Mouse (Mus musculus): ENCODE results near the gene Gm28374. TPM values are rescaled to one million over a fixed set of nuclear protein-coding genes. Genes with fewer than 3 reads are reported as not detected.

Gm28374 gene
- 0.34 and 0.72 TPM in 2 replicates for polyA plus RNA-seq (2012; rRNA removed)

DNA sequence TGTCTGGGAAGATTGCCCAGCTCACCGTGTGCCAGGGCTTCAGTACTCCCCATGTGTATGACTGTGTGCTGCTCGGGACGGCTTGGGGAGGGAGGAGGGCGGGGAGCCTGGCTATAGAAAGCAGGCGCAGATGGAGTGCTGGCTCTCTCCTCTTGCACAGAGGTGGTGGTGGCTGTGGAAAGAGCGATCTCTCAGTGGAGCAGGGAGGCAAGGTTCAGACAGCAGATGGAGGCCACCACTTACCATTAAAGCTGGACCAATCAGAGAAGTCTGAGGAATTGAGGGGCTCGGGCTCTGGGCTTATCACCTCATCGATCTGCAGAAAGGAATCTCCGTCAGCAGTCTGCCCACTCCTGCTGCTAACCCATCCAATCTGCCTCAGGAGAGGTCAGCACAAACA, at the start of gene Gm28374:
Gene Gm28374, minus strand, starts transcription at position 101 of the 400 bp plus-strand sequence.

DNA sequence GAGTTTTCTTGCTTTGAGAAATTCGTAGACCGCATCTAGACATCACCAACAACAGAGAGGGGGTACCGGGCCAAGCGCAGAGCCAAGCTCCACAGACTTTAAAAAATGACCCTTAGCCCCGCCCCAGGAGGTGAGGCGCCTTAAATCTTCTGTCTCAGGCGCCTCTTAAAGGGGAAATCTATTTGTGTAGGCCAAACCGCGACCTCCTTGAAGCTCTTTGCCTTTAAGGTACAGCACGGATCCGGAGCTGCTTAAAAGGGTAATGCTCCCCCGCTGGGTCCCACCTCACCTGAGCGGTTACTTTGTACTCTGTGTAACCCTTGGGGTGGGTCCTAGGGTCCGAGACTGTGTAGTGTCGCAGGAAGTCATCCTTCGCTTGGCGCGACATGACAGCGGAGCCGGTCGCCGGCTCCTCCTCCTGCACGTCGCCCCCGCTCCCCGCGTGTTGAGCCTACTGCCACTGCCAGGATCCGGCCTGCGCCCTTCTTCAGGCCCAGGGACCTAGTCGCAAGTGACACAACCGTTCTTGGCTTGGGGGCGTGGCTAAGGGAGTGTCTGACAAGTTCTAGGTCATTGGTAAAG, 45.8 kb upstream of the Gm28374 start, which contains the start of gene Snx15:
Gene Snx15, minus strand, starts transcription at position 545 of the 582 bp plus-strand sequence.

DNA sequence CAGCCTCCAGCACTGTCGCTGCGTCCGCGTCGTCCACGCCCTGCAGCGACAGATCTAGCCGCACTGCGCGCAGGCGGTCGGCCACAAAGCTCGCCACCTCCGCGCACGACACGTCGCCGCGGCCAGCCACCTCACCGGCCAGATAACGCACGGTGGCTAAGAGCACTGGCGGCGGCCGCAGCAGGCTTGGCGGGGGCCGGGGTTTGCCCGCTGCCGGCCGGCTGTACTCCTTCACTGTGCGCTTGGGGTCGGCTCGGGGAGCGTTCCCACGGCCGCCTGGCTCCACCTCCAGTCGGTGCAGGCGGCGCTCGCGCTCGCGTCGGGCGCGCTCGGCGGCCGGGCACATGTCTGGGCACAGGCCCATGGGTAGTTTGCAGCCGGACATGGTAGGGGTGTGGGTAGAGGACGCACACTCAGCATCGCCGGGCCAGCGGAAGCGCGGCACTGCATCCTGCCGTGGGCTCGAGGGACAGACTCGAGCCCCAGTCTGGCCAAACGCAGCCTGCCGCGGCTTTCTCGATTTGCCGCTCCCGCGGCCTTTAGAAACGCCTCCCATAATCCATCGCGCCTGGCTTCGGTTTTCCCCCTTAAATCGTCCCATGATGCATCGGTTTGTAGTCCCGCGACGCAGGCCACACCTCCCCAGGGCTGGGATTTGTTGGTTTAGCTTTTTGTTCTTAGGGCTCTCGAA, 36.1 kb upstream of the Gm28374 start, which contains the start of gene Sac3d1:
Gene Sac3d1, minus strand, starts transcription at position 665 of the 691 bp plus-strand sequence.

DNA sequence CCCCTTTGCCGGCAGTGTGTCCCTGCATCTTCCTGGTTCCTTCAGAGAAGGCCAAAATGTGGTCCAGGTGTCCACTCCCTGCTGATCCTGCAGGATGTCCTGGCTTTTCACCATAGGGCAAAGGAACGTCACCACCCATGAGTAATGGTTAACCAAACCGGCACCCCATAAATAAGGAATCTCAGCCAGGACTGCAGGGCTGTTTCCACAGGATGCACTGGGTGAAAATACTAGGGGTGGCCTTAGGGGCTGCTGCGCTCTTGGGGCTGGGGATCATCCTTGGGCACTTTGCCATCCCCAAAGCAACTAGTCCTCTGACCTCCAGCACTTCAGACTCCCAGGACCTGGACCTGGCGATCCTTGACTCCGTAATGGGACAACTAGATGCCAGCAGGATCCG, 23.5 kb upstream of the Gm28374 start, which contains the start of gene Naaladl1:
Gene Naaladl1, plus strand, starts transcription at position 197 of the 400 bp plus-strand sequence.

DNA sequence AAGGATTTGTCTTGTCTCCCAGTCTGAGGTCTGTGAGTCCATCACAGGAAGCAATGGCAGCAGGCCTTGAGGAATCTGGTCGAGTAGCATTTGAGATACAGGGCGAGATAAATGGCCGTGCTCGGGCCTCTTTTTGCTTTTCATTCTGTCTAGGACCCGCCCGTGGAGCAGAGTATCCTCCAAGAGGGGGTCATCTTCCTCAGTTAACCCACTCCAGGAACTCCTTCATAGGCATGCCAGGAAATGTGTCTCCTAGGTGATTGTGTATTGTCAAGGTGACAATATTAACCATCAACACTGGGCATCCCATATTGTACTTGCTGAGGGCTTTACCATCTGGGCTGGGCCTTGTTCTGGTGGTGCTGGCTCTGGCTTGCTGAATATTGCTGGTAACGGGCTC, 12.1 kb upstream of the Gm28374 start, which contains the start of gene AC131692.1:
Gene AC131692.1, plus strand, starts transcription at position 301 of the 400 bp plus-strand sequence.

DNA sequence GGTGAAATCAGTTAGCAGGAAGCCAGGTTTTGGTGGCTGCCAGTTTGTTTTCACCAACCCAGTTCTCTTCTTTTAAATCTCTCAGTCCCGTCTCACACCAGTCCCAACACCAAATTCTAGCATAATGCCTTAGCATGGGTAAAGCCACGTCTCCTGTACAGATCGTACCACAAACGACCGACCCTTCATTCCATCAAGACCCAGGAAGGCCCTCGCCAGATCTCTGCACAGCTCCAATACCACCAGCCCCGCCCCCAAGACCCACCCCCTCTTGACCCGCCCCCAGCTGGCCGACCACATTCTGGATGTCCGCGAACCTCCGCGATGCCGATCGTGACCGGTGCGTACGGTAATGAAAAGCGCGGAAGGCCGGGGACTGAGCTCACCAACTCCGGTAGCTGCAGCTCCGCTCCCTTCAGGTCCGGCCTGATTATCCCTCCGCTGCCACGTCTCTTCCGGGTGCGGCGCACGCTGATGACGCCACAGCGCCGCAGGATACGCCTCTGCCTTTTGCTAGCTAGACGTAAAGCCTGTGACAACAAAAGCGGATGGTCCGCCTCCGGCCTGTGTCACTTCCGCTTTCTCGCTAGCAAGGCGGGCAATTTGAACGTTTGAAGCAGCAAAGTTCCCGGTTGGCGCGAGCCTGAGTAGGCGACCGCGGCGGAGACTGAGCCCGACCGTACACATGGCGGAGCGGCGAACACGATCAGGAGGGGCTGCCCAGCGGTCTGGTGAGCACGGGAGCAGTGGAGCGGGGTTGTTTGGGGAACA, 2.6 kb upstream of the Gm28374 start, which contains the start of the genes Zfpl1 and Cdca5:
Gene Zfpl1, minus strand, starts transcription at position 479 of the 771 bp plus-strand sequence.
Gene Cdca5, plus strand, starts transcription at position 506 of the 771 bp plus-strand sequence.

DNA sequence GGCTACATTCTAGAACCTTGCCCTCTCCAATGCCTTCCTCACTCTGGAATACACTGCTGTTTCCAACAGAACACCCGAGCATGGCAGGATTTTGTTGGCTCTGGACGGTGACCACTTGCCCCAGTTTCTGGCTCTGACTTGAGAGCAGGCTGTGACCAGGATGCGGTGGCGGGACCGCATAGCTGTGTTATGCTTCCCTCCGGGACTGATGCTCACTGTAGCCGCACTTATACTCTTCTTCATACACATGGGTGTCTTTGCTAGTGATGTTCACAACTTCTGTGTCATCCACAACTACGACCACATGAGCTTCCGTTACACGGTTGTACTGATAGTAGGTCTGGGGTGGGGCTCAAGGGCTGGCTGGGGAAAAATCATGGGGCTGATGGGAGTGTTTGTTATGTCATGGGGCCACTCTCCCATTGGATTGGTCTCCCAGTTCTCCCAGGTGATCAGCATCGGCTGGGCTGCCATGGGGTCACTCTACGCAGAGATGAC, 2.0 kb downstream of the Gm28374 start, which contains the start of gene Tmem262:
Gene Tmem262, plus strand, starts transcription at position 51 of the 498 bp plus-strand sequence.

DNA sequence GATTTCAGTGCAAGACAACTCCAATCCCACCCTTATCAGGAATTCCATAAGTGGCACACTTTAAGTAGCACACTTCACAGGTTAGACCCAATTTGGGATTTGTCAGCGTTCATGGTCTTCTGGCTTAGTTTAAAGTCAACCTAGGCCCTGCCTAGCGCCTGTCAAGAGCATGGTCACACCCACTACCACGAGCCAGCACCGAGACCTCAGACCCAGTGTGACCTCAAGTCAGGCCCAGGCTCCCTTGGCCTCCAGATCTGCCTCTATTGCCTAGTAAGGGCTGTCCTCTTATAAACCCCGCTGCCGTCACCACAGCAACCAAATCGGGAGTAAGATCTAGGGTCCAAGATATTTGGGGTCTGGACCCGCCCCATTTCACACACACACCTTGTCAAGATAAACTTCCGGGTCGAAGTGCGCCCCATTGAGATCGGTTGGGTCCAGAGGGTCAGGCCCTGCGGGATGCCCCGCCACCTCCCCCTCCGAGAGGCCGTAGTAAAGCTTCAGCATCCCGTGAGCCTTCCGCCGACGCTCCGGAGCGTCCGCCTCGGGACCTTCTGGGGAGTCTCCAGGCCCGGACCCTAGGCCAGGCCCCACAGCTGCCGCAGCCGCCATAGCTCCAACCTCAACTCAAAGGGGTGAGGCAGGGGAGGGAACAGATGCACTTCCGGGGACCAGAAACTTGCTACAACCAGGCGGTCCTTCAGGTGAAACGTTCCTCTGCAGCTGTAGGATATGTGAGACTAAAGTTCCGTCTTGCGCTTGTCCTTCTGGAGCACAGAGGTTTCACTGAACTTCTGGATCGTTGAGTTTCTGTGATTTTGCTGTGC, 5.3 kb downstream of the Gm28374 start, which contains the start of gene Vps51:
Gene Vps51, minus strand, starts transcription at position 668 of the 830 bp plus-strand sequence.

DNA sequence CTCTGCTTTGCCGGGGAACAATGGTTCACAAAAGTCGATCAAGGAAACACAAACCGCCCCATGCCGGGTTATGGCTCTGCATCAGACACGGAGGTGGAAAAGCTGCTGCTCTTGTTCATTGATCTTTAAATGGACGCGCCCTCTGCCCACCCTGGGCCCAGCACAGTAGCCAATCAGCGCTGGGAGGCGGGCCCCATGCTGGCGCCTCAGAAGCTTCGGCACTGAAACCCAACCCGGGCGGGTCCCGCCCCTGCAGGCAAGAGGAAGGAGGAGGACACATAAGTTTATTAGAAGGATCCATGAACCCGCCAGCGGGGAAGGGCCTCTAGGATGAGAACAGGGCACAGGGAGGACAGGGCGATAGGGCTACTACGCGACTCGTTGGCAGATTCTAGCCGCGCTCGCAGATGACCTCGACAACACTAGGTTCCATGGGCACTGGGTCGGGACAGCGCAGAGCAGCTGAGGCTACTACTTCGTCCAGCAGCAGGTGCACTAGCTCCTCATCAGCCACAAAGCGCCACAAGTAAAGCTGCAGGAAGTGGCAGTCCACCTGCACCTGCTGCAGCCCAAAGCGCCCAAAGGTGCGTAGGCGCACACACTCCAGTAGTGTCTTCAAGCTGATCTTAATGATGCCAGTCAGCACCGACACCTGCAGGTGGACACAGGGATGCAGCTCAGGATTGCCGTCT, 14.2 kb downstream of the Gm28374 start, which contains the start of gene Tm7sf2:
Gene Tm7sf2, minus strand, starts transcription at position 650 of the 692 bp plus-strand sequence.

DNA sequence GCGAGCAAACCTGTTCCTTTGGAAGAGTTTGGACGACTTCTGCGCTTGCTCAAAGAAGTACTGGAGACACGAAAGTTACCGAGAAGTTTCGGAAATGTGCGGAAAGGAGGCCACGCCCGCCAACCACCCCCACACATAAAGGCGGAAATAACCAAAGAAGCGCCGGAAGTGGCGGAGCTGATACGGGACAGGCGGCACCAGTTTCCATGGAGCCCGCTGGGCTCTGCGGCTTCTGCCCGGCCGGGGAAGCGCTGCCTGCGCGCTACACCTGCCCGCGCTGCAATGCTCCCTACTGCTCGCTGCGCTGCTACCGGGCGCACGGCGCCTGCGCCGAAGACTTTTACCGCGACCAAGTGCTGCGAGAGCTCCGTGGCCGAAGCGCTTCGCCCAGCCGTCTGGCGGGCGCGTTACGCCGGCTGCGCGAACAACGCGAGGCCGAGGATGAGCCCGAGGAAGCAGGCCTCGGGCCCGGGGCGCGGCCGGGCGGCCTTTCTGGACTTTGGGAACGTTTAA, 21.0 kb downstream of the Gm28374 start, which contains the start of gene Znhit2:
Gene Znhit2, plus strand, starts transcription at position 172 of the 513 bp plus-strand sequence.

DNA sequence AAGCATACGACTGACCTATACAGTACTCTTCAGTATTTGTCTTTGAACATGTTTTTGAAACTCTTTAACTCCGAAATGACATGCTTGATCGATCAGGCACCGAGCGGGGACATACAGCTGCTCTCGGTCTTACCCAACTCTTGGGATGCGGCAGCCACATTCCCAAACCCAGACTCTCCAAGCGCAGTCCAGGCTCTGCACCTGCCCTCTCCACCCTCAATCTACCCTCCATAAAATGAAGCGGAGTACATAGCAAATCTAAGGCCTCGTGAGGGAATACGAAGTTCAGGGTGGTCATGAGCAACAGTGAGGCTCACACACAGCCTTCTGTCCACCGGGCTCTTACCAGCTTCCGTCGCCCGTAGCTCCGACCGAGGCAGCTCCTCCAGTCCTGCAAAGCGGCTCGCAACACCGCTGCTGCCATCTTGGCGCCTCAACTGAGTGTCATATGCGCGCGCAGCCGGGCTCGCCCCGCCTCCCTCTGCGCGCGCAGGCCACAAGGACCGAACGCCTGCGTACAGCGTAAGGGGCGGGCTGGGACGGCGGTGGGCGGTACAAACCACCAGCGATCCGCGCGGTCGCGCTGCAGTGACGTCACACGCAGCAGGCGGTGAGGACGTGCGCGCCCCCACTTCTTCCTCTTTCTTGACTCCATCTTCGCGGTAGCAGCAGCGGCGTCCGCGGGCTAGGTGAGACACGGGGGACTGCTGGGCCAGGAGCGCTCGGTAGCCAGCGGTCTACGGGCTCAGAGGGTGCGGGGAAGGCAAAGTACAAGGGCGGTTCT, 24.6 kb downstream of the Gm28374 start, which contains the start of the genes Mrpl49 and Fau:
Gene Mrpl49, minus strand, starts transcription at position 473 of the 784 bp plus-strand sequence.
Gene Fau, plus strand, starts transcription at position 532 of the 784 bp plus-strand sequence.

DNA sequence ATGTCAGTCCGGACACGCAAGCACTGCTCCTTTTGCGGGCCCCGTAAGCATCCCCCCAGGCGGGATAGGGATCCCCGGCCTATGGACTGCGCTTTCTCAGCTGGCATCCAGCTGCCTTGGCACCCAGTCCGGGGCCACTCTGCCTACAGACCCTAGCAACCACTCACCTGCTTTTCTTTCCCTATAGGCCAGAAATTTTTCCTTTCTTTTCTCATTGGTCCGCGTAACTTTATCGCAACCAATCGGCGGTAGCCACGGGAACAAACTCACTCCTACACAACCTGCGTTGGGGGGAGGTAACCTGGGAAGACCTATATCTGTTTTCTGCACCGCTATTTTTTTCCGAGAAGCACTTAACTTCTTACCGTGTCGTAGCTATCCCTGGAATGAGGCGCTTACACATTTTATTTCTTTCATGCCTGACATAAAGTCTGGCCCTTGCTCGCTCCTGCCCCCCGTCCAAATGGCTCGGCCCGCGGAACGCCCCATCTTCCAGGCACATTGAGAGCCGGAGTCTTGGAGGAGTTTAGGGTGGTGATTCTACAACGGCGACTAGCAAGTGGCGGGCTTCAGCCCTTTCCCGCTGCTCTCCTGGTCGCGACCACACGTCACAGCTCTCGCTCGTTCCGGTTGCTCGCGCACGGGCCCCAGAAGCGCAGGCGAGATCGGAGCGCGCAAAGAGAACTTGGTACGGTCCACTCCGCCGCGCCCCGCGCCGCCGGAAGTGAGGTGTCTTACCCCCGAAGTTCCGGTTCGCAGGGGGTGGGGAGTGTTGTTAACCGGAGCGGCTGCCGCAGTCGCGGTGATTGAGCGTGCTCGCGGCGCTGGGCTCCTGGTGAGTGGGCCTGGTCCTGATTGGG, 35.5 kb downstream of the Gm28374 start, which contains the start of gene Syvn1:
Gene Syvn1, plus strand, starts transcription at position 283 of the 860 bp plus-strand sequence.

Other genes starting within 250 kb of the Gm28374 start
- gene Frmd8, start 207.0 kb downstream of the Gm28374 start, polyA plus RNA-seq (2012; rRNA removed), result 29.7 and 32.5 TPM in 2 replicates
- gene Slc25a45, start 204.4 kb downstream of the Gm28374 start, polyA plus RNA-seq (2012; rRNA removed), result 7.3 and 9.9 TPM in 2 replicates
- gene Tigd3, start 188.1 kb downstream of the Gm28374 start, polyA plus RNA-seq (2012; rRNA removed), result 0.57 and 0.62 TPM in 2 replicates
- gene Dpf2, start 169.2 kb downstream of the Gm28374 start, polyA plus RNA-seq (2012; rRNA removed), result 53.4 and 61.3 TPM in 2 replicates
- gene Cdc42ep2, start 157.4 kb downstream of the Gm28374 start, polyA plus RNA-seq (2012; rRNA removed), result 7.0 and 7.3 TPM in 2 replicates
- gene Pola2, start 118.1 kb downstream of the Gm28374 start, polyA plus RNA-seq (2012; rRNA removed), result 22.8 and 27.7 TPM in 2 replicates
- gene Slc22a20, start 96.1 kb downstream of the Gm28374 start, polyA plus RNA-seq (2012; rRNA removed), result 0.06 TPM in 1 of 2 replicates, not detected in the other
- gene Capn1, start 66.4 kb downstream of the Gm28374 start, polyA plus RNA-seq (2012; rRNA removed), result 69.9 and 86.7 TPM in 2 replicates
- 56.5 and 68.0 TPM in 2 replicates for gene Syvn1, start 35.7 kb downstream of the Gm28374 start, polyA plus RNA-seq (2012; rRNA removed)
- gene Mrpl49, start 24.5 kb downstream of the Gm28374 start, polyA plus RNA-seq (2012; rRNA removed), result 11.1 and 13.7 TPM in 2 replicates
- 2,245 and 2,287 TPM in 2 replicates for gene Fau, start 24.4 kb downstream of the Gm28374 start, polyA plus RNA-seq (2012; rRNA removed)
- gene Znhit2, start 21.1 kb downstream of the Gm28374 start, polyA plus RNA-seq (2012; rRNA removed), result 81.0 and 86.7 TPM in 2 replicates
- 68.6 and 88.1 TPM in 2 replicates for gene Tm7sf2, start 13.9 kb downstream of the Gm28374 start, polyA plus RNA-seq (2012; rRNA removed)
- 86.3 and 87.2 TPM in 2 replicates for gene Vps51, start 5.0 kb downstream of the Gm28374 start, polyA plus RNA-seq (2012; rRNA removed)
- 1.3 TPM in 1 of 2 replicates, not detected in the other for gene Tmem262, start 2.2 kb downstream of the Gm28374 start, polyA plus RNA-seq (2012; rRNA removed)
- 96.4 and 116 TPM in 2 replicates for gene Zfpl1, start 2.7 kb upstream of the Gm28374 start, polyA plus RNA-seq (2012; rRNA removed)
- 3.2 and 4.1 TPM in 2 replicates for gene Cdca5, start 2.7 kb upstream of the Gm28374 start, polyA plus RNA-seq (2012; rRNA removed)
- not detected in 2 replicates for gene AC131692.1, start 12.2 kb upstream of the Gm28374 start, polyA plus RNA-seq (2012; rRNA removed)
- gene Naaladl1, start 23.5 kb upstream of the Gm28374 start, polyA plus RNA-seq (2012; rRNA removed), result 17.8 and 47.8 TPM in 2 replicates
- 60.1 and 60.7 TPM in 2 replicates for gene Sac3d1, start 36.4 kb upstream of the Gm28374 start, polyA plus RNA-seq (2012; rRNA removed)
- gene Snx15, start 46.0 kb upstream of the Gm28374 start, polyA plus RNA-seq (2012; rRNA removed), result 59.0 and 65.6 TPM in 2 replicates
- 60.8 and 73.8 TPM in 2 replicates for gene Batf2, start 58.7 kb upstream of the Gm28374 start, polyA plus RNA-seq (2012; rRNA removed)
- gene Arl2, start 59.3 kb upstream of the Gm28374 start, polyA plus RNA-seq (2012; rRNA removed), result 95.4 and 114 TPM in 2 replicates
- gene Majin, start 102.1 kb upstream of the Gm28374 start, polyA plus RNA-seq (2012; rRNA removed), result 0.12 and 0.91 TPM in 2 replicates
- gene Gpha2, start 144.1 kb upstream of the Gm28374 start, polyA plus RNA-seq (2012; rRNA removed), result 0.45 and 0.97 TPM in 2 replicates
- gene Ppp2r5b, start 153.6 kb upstream of the Gm28374 start, polyA plus RNA-seq (2012; rRNA removed), result 84.5 and 109 TPM in 2 replicates
- 61.7 and 63.2 TPM in 2 replicates for gene Atg2a, start 159.4 kb upstream of the Gm28374 start, polyA plus RNA-seq (2012; rRNA removed)
- 286 and 304 TPM in 2 replicates for gene Ehd1, start 194.5 kb upstream of the Gm28374 start, polyA plus RNA-seq (2012; rRNA removed)
- gene Cdc42bpg, start 224.2 kb upstream of the Gm28374 start, polyA plus RNA-seq (2012; rRNA removed), result 69.5 and 74.2 TPM in 2 replicates

Data from colon, adult 2 months (tissue).